Mouse (Mus musculus) right cerebral cortex, postnatal 10 days (tissue): ENCODE results near the gene Cnnm4.
A peak's percentile ranks its signal among the peaks of the same experiment; 100 is the strongest.
"Not testable (repeated sequence)": the region's sequence is repeated elsewhere in the genome, so short reads cannot be mapped to it uniquely, and the experiment has no call there.

Experiments used
- DNase-seq, 2 experiments: peaks; one replicate each; pipeline ENCODE4 v3.0.0; 2021; ENCODE audit warnings: low spot score in 2 of 2

The Cnnm4 gene

GRCm38 (mm10) chr1:36513718-36514117 is 42.3 kb downstream of the Cnnm4 start:
- DNase-seq = peak in 1 of 2 experiments; percentile 64

- no peak for DNase-seq
Observed at GRCm38 (mm10) chr1:36518259-36518658, 46.8 kb downstream of the Cnnm4 start.

GRCm38 (mm10) chr1:36519626-36520025 is 48.2 kb downstream of the Cnnm4 start:
- DNase-seq = no peak

DNA sequence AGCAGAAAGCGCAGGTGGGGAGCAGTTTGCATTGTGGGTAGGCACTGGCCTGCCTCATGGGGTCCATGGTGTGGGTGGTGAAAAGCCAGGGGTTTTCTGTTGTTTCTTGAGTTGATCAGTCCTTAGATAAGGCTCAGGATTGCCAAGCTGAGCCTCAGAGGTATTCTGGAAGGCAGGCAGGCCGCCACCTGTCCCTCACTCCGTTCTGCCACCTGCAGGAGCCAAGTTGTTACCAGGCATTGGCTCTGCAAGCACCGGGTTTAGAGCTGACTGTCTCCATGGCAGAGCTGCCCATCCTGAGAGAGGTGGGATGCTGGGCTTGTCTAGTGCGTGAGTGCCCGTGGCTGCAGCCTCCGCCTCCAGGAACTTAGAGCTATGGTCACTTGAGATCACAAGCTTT is 50.8 kb downstream of the Cnnm4 start:
- no peak for DNase-seq

DNA sequence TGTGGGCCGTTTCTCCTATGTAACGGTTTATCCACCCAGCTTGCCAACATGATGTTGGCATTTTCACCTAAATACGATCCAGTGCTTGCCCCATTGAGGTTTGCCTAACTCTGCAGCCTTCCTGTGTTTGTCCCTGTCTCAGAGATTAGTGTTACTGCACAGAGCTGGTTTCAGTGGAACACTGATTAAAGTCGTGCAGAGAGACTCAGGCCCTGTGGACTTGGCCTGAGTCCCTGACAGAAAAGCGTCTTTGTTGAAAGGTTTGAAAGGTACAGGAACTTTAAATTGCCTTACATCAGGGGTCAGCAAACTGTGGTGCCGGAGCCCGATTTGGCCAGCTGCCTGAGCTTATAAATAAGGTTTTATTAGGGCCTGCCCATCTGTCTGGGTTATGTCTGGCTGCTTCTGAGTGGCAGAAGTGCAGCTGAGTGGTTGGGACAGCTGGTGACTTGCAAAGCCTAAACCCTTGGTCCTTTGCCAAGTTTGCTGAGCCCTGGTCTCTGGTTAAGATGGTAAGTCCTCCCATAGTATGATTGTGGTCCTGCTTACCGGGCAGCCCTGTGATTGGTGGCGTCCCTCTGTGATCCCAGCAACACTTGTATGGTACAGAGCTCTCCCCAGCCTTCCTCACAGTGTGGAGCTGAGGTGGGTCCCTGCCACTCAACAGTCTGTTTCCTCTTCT is 52.1 kb downstream of the Cnnm4 start:
- no peak for DNase-seq

DNA sequence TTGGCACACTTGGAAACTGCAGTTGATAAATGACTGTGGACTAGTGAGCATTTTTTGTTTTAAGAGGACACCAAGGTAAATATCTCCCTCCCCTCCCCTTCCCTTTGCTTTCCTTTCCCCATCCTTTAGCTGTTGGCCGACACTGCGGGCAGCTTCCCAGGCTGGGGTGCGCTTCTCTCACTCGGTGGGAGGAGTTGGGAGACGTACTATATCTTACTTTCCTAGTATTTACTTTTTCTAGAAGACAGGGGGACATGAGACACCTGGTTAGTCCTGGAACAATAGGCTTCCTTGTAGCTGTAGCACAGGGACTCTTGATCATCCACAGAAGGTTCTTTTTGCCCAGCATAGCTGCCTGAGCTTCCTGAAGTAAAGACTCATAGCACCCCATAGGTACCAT is 52.6 kb downstream of the Cnnm4 start:
- DNase-seq = no peak

DNA sequence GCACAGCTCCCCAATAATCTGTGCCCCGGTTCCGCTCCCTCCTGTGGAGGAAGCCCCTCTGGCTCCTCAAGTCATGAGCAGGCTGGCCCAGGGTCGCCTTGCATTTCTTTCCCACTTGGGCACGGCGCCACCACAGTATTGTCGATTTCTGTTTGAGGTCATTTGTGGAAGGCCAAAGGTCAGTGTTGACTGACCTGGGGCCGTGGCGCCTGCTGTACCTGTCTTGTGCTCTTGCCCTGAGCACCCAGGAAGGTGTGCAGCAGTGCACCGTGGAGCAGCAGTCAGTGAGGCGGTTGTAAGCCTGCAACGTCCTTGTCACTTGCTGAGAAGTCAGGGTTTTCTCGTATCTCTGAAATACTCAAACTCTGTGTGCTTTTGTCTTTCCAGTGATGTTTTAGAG is 54.4 kb downstream of the Cnnm4 start:
- DNase-seq = no peak

DNA sequence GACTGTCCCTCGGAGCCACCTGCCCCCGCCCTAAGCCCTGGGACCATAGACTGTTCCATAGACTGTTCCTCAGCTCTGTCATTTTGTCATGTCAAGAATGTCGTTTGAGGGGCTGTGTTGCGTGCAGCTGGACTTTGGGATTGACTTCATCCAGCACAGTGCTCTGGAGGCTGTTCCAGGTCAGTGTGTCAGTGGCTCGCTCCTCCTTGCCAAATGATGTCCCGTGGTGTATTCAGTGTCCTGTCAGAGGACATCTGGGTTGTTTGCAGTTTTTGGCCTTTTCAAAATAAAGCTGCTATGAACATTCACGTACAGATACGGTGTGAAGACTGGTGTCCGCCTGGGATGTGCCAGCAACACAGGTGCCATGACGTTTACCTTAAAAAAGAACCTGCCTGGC is 55.5 kb downstream of the Cnnm4 start:
- no peak for DNase-seq

- no peak for DNase-seq
Observed at GRCm38 (mm10) chr1:36528351-36528750, 56.9 kb downstream of the Cnnm4 start.

- DNase-seq = no peak
Observed at GRCm38 (mm10) chr1:36529274-36529673, 57.9 kb downstream of the Cnnm4 start.

DNA sequence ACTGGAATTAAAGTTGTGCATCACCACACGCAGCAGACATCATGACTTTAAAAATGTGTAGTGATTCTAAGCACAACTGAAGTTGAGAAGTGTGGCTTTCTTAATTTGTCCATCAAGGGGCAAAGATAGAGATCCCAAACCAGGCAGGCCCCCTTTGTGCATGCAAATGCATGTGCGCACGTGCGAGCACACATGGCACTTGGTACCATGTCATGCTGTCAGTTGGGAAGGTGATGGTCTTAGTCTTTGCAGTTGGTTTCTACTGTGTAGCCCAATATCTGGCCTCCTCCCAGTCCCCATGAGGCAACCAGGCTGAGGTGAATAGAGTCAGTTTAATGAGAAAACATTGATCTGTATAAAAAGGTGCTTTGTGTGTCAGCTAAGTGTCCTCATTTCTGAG is 58.5 kb downstream of the Cnnm4 start:
- DNase-seq = no peak

GRCm38 (mm10) chr1:36530485-36530884 is 59.1 kb downstream of the Cnnm4 start:
- DNase-seq = no peak

GRCm38 (mm10) chr1:36530962-36531361 is 59.5 kb downstream of the Cnnm4 start:
- no peak for DNase-seq

DNA sequence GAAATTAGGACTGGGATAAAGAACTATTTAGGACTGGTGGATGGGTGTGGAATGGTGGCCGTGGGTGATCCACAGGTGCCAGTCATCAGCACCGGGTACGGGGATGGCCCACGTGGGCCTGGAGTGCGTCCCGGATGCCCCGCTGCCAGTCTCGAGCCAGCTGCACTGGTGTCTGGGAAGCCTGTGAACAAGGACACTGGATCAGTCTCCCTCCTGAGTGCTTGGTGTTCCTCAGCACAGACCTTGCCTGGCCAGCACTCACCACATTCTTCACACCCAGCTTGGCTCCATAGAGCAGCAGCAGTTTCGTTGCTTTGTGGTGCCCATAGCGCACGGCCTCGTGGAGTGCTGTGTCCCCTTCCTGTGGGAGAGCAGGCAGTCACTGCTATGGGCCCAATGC is 60.0 kb downstream of the Cnnm4 start:
- DNase-seq = no peak

DNA sequence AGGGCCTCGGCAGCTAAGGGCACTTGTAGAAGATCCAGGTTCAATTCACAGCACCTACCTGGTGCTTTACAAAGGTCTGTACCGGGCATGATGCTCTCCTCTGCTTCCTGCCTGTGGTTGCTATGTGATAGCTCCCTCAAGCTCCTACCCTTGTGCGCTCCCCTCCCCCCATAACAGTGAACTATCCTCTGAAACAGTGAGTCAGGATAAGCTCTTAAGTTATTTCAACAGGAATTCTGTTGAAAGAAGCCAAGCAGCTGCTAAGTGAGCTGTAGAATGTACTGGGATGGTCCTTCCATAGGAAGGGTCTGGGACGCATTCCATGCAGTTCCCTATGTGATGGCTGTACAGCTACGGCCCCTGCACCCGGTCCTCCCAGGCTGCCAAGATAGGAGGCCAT is 62.1 kb downstream of the Cnnm4 start:
- no peak for DNase-seq

GRCm38 (mm10) chr1:36534595-36535058 is 63.2 kb downstream of the Cnnm4 start:
- DNase-seq = no peak

DNA sequence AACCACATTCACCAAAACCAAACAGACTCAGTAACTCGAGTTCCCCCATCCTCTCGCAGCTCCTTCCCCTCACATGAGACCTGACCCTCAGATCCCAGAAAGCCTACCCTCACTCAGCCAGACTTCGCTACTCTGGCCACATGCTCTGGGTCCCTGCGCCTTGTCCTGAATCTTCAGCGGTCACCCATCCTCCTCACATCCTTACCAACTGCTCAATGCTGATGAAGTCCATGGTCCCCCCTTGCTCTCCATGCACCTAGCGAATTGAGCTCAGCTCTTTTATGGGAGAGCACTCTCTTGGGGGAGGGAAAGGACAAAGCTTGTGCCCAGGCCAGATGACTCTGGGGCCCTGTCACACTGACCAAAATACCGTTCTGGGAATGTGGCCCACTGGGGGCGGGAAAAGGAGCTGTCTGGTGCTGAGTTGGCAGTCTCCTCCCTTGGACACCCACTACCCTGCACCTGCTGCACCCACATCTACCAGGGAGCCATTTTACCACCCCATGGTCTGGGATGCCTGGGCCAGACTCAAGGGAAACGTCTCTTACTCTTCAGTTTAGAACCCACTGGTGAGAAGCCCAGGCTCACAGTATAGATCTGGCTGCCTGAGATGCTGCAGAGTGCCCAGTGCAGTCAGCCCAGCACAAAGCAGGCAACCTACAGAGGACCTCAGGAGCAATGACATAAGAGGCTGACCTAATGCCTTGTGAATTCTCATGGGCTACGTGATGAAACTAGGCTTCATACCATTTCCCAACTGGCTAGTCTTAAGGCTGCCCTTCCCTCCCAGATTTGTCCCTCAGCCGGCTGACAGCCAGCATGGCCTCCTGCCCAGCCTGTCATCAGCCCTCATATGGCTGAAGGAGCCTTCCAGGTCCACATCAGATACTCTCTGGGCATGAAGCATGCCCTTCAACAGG is 64.3 kb downstream of the Cnnm4 start:
- no peak for DNase-seq

DNA sequence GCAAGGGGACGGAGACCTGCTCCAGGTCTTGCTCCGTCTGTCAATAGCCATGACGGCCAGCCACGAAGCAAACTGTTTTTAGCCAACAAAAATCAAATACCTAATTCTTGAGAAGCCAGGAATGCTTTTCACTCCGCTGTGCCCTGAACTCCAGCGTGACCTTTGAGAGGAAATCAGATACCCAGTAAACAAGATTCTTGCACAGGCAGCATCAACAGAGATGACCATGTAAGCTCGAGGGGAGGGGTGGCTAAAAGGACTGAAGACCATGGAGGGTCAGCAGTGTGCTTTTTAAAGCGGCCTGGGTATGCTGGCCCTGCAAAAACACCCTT is 64.9 kb downstream of the Cnnm4 start:
- DNase-seq = no peak

DNA sequence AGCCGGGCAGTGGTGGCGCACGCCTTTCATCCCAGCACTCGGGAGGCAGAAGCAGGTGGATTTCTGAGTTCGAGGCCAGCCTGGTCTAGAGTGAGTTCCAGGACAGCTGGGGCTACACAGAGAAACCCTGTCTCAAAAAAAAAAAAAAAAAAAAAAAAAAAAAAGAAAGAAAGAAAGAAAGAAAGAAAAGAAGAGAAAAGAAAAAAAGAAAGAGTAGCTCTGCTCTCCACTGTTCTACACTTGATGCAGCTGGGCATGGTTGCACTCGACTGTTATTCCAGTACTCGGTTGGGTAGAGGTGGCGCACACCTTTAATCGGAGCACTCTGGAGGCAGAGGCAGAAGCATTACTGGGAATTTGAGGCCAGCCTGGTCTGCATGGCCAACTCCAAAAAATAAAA is 65.4 kb downstream of the Cnnm4 start, which contains the start of gene Ankrd23:
Gene Ankrd23 (minus strand): TSS at position 101 of the 400 bp plus-strand sequence.
- not testable (repeated sequence) for DNase-seq

DNA sequence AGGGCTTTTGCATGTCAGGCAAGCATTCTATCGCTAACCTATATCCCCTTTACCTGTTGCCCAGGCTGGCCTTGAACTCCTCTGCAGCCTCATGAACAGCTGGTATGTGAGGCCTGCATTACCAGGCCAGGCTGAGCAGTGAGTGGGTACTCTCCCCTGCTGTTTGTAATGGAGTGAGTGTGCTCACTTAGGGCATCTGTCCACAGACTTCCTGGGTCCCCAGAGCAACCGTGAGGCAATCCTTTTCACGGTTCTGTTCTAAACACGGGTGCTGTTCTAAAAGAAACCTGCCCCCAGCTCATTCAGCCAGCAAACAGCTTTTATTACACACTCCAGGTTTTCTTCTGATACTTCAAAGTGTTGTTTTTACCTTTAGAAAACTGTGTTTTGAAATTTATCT is 67.3 kb downstream of the Cnnm4 start:
- no peak for DNase-seq

DNA sequence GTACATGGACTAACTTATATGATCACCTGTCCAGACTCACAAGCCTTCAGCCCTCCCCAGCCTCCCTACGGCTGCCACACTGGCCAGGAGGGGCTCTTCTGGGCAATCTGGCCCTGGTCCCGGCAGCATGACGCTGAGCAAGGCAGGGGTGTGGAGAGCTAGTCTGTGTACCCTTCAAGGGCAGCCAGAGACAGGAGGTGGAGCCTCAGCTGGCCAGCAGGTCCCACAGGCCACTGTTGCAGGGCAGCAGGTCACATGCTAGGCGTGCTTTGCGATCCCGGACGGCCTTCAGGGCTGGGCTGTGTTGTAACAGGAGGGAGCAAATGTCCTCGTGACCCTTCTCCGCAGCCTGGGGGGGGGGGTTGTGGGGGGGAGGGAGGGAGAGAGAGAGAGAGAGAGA is 67.8 kb downstream of the Cnnm4 start, which contains the start of gene Gm42417:
Gene Gm42417 (minus strand): TSS at position 244 of the 400 bp plus-strand sequence.
- DNase-seq = no peak

DNA sequence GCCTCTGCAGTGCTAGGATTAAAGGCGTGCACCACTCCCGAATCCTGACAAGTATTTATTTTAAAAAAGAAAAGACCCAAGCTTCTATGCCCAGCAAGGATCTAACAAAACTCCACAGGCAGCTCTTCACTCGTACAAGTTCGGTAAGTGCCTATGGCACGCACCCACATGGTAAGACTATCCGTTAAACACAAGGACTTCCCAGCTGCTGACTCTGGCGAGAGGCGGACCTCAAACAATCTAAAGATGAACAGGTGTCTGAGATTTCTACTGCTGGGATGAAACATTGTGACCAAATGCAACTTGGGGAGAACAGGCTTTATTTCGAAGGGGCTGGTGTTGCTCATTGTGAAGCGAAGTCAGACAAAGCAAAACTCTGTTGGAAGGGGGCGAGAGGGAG is 68.7 kb downstream of the Cnnm4 start:
- DNase-seq = no peak

DNA sequence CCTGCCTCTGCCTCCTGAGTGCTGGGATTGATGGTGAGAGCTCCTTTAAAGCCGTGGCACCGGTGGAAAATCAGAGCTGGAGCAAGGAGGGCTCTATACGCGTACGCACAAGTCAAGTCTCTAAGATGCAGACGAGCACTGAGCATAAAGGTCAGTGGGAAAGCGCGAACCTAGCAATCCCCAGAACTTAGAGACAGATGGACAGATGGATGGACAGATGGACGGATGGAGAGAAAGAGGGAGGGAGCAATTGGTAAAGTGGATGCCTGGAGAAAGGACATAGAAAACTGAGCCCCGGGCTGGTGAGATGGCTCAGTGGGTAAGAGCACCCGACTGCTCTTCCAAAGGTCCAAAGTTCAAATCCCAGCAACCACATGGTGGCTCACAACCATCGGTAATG is 69.4 kb downstream of the Cnnm4 start:
- DNase-seq = no peak
